Mouse (Mus musculus): Measurements from ENCODE around the gene Olfr709-ps1.
"Not testable (repeated sequence)": the region's sequence is repeated elsewhere in the genome, so short reads cannot be mapped to it uniquely, and the experiment has no call there.

Gene Olfr709-ps1

GRCm38 (mm10) chr7:106932119-106932518 lies at the start of gene Olfr709-ps1:
Gene Olfr709-ps1, minus strand, starts transcription at chr7:106932219.
- DNase-seq (ENCODE audit: low spot score in 2 of 2), result no peak

- DNase-seq (ENCODE audit: low spot score in 2 of 2), result no peak
Observed at GRCm38 (mm10) chr7:106975353-106975752, 43.3 kb upstream of the Olfr709-ps1 start, which contains the start of gene Olfr711. Gene Olfr711, minus strand, starts transcription at chr7:106975453.

GRCm38 (mm10) chr7:106967503-106967902 lies 35.5 kb upstream of the Olfr709-ps1 start:
- not testable (repeated sequence) for DNase-seq (ENCODE audit: low spot score in 2 of 2)

- no peak for DNase-seq (ENCODE audit: low spot score in 2 of 2)
Observed at GRCm38 (mm10) chr7:106963837-106964236, 31.8 kb upstream of the Olfr709-ps1 start, which contains the start of gene Olfr6. Gene Olfr6, minus strand, starts transcription at chr7:106963937.

GRCm38 (mm10) chr7:106948212-106948611 lies 16.2 kb upstream of the Olfr709-ps1 start, which contains the start of gene Olfr710:
Gene Olfr710, minus strand, starts transcription at chr7:106948312.
- DNase-seq (ENCODE audit: low spot score in 2 of 2), result no peak

GRCm38 (mm10) chr7:106920961-106921360 lies 11.1 kb downstream of the Olfr709-ps1 start:
- not testable (repeated sequence) for DNase-seq (ENCODE audit: low spot score in 2 of 2)

GRCm38 (mm10) chr7:106907676-106908075 lies 24.3 kb downstream of the Olfr709-ps1 start, which contains the start of gene Olfr1532-ps1:
Gene Olfr1532-ps1, plus strand, starts transcription at chr7:106908001.
- DNase-seq (ENCODE audit: low spot score in 2 of 2), result no peak

GRCm38 (mm10) chr7:106901141-106901540 lies 30.9 kb downstream of the Olfr709-ps1 start, which contains the start of gene Olfr707:
Gene Olfr707, minus strand, starts transcription at chr7:106901241.
- not testable (repeated sequence) for DNase-seq (ENCODE audit: low spot score in 2 of 2)

- no peak for DNase-seq (ENCODE audit: low spot score in 2 of 2)
Observed at GRCm38 (mm10) chr7:106888062-106888461, 44.0 kb downstream of the Olfr709-ps1 start, which contains the start of gene Olfr706. Gene Olfr706, minus strand, starts transcription at chr7:106888162.

GRCm38 (mm10) chr7:106876791-106877190 lies 55.2 kb downstream of the Olfr709-ps1 start, which contains the start of gene Olfr705:
Gene Olfr705, minus strand, starts transcription at chr7:106876891.
- DNase-seq (ENCODE audit: low spot score in 2 of 2), result no peak

Measured in right cerebral cortex, postnatal 36 days (tissue).